Mouse (Mus musculus): ENCODE results near the gene Tomm20. TPM values are rescaled to one million over a fixed set of nuclear protein-coding genes. Genes with fewer than 3 reads are reported as not detected.
A peak's percentile ranks its signal among the peaks of the same experiment; 100 is the strongest.
"Not testable (repeated sequence)": the region's sequence is repeated elsewhere in the genome, so short reads cannot be mapped to it uniquely, and the experiment has no call there.

Gene Tomm20
- polyA plus RNA-seq, 1 experiment = 184 TPM

DNA sequence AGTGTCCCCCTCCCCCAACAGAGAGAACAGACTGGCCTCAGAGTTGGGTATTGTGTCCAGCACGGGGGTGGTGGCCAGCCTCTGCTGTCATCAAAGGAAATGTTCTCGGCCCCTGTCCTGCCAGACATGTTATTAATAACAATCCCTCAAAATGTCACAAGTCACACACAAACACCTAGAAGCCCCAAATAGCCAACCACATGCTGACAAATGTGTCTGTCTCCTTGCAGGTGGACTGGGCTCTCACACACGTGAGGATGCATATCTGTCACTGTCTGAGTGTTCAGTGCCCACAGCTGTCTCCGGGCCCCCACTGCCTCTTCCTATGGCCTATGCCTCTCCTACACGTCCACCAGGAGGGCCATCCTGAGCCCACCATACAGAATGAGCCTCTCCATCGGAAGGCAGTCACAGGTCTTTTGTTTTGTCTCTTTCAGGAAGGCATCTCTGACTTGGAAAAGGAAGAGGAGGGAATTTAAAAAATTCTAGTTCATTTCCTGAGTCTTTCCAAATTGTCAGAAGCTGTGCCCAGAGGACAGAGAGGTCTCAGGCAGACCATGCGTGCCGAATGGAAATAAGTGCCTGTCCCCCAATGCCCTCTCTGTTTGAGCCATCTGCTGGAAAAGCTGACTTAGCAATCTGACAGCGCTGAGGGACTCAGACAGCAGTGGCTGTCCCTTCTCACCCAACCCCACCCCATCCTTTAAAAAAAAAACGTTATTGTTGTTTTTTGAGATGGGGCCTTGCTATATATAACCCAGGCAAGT, 30.9 kb downstream of the Tomm20 start:
- TF ChIP-seq CTCF (IDR thresholded peaks at IDR 0.05; ENCODE audit: insufficient read depth, low read length) = no peak
- TF ChIP-seq POLR2A (IDR thresholded peaks at IDR 0.05; ENCODE audit: borderline replicate concordance, extremely low read depth, low read depth, low read length) = no peak
- no peak for DNase-seq
- no peak overlapping the region for H3K4me3 ChIP-seq (replicated peaks; ENCODE audit: extremely low read depth, low read depth, low read length)
- 29% methylated on average over 10 of the region's 10 CpGs for WGBS
- peaks cover 17% of the 10 kb centered on the region for H3K4me1 ChIP-seq (ENCODE audit: control insufficient read depth, insufficient read depth, low read length)

GRCm38 (mm10) chr8:126914107-126914490, 31.5 kb downstream of the Tomm20 start:
- H3K4me3 ChIP-seq (replicated peaks; ENCODE audit: extremely low read depth, low read depth, low read length); DNase-seq: not testable (repeated sequence)
- WGBS = 59% methylated on average over 10 of the region's 10 CpGs
- H3K4me1 ChIP-seq (ENCODE audit: control insufficient read depth, insufficient read depth, low read length) = peaks cover 19% of the 10 kb centered on the region

GRCm38 (mm10) chr8:126913241-126914106, 32.2 kb downstream of the Tomm20 start:
- WGBS = 46% methylated on average over 12 of the region's 12 CpGs
- no peak for TF ChIP-seq CTCF (IDR thresholded peaks at IDR 0.05; ENCODE audit: insufficient read depth, low read length)
- no peak for TF ChIP-seq POLR2A (IDR thresholded peaks at IDR 0.05; ENCODE audit: borderline replicate concordance, extremely low read depth, low read depth, low read length)
- no peak overlapping the region for H3K4me3 ChIP-seq (replicated peaks; ENCODE audit: extremely low read depth, low read depth, low read length)
- DNase-seq = no peak
- peaks cover 20% of the 10 kb centered on the region for H3K4me1 ChIP-seq (ENCODE audit: control insufficient read depth, insufficient read depth, low read length)

GRCm38 (mm10) chr8:126909371-126909802, 36.3 kb downstream of the Tomm20 start:
- no peak for TF ChIP-seq CTCF (IDR thresholded peaks at IDR 0.05; ENCODE audit: insufficient read depth, low read length)
- no peak for TF ChIP-seq POLR2A (IDR thresholded peaks at IDR 0.05; ENCODE audit: borderline replicate concordance, extremely low read depth, low read depth, low read length)
- no peak overlapping the region for H3K4me3 ChIP-seq (replicated peaks; ENCODE audit: extremely low read depth, low read depth, low read length)
- peak; percentile 68 for DNase-seq
- 50% methylated on average over 10 of the region's 10 CpGs for WGBS
- H3K4me1 ChIP-seq (ENCODE audit: control insufficient read depth, insufficient read depth, low read length) = peaks cover 10% of the 10 kb centered on the region; the same call in 1 of the 2 replicates

DNA sequence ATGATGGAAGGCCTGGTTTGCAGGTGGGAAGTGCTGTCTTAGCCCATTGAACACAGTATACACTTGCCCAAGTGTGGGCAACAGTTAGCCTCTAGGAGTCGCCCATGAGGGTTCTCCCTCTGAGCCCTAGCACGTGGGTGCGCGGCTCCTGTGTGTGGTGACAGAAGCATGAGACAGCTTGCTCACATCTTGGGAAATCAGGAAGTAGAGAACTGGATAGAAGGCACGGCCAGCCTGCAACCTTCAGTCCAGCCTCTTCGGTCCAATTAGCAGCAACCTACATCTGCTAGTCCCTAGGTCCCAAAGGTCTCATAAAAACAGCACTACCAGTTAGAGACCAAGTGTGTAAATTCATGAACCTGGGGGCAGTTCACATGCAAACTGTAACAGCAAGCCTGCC, 36.8 kb downstream of the Tomm20 start:
- 0 out of 2 replicates have a peak, but pooled peaks have one; percentile 6 for TF ChIP-seq CTCF (IDR thresholded peaks at IDR 0.05; ENCODE audit: insufficient read depth, low read length)
- no peak for TF ChIP-seq POLR2A (IDR thresholded peaks at IDR 0.05; ENCODE audit: borderline replicate concordance, extremely low read depth, low read depth, low read length)
- 47% methylated on average over 6 of the region's 6 CpGs for WGBS
- no peak for DNase-seq
- H3K4me3 ChIP-seq (replicated peaks; ENCODE audit: extremely low read depth, low read depth, low read length) = no peak overlapping the region
- H3K4me1 ChIP-seq (ENCODE audit: control insufficient read depth, insufficient read depth, low read length) = peaks cover 10% of the 10 kb centered on the region; the same call in 1 of the 2 replicates

- Histone ChIP-seq H3K4me1 (ENCODE audit: control insufficient read depth, insufficient read depth, low read length) (peaks cover 3% of the 10 kb centered on the region; the same call in 1 of the 2 replicates), H3K4me3 (replicated peaks; ENCODE audit: extremely low read depth, low read depth, low read length) (no peak overlapping the region)
- no peak for TF ChIP-seq POLR2A (IDR thresholded peaks at IDR 0.05; ENCODE audit: borderline replicate concordance, extremely low read depth, low read depth, low read length)
- no peak for TF ChIP-seq CTCF (IDR thresholded peaks at IDR 0.05; ENCODE audit: insufficient read depth, low read length)
- 72% methylated on average over 9 of the region's 9 CpGs for WGBS
- no peak for DNase-seq
Observed at GRCm38 (mm10) chr8:126907968-126908367, 37.7 kb downstream of the Tomm20 start.

DNA sequence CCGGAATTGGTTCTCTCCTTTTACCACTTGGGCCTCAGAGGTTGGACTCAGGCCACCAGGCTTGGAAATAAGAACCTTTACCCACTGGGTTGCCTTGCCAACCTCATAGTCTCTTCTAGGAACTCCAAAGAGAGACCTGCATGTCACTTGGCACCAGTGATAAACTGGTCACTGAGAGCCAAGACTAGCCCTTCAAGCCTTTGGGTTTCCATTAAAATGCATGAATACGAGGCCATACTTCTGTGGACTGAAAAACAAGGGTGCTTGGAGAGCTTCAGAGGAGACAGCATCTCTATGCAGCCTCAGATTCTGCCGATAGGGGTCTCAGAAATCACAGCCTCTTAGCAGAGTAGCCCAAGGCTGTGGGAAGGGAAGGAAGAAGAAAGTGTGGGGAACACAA, 38.3 kb downstream of the Tomm20 start:
- peaks cover 2% of the 10 kb centered on the region; the same call in 1 of the 2 replicates for H3K4me1 ChIP-seq (ENCODE audit: control insufficient read depth, insufficient read depth, low read length)
- no peak for DNase-seq
- no peak overlapping the region for H3K4me3 ChIP-seq (replicated peaks; ENCODE audit: extremely low read depth, low read depth, low read length)
- WGBS = 74% methylated on average over 3 of the region's 3 CpGs
- TF ChIP-seq POLR2A (IDR thresholded peaks at IDR 0.05; ENCODE audit: borderline replicate concordance, extremely low read depth, low read depth, low read length) (no peak), CTCF (IDR thresholded peaks at IDR 0.05; ENCODE audit: insufficient read depth, low read length) (no peak)

- Histone ChIP-seq H3K4me3 (replicated peaks; ENCODE audit: extremely low read depth, low read depth, low read length) (no peak overlapping the region), H3K4me1 (ENCODE audit: control insufficient read depth, insufficient read depth, low read length) (peaks cover 2% of the 10 kb centered on the region; the same call in 1 of the 2 replicates)
- WGBS = 94% methylated on average over 3 of the region's 3 CpGs
- TF ChIP-seq CTCF (IDR thresholded peaks at IDR 0.05; ENCODE audit: insufficient read depth, low read length) (no peak), POLR2A (IDR thresholded peaks at IDR 0.05; ENCODE audit: borderline replicate concordance, extremely low read depth, low read depth, low read length) (no peak)
- no peak for DNase-seq
Observed at GRCm38 (mm10) chr8:126905387-126905786, 40.3 kb downstream of the Tomm20 start.

DNA sequence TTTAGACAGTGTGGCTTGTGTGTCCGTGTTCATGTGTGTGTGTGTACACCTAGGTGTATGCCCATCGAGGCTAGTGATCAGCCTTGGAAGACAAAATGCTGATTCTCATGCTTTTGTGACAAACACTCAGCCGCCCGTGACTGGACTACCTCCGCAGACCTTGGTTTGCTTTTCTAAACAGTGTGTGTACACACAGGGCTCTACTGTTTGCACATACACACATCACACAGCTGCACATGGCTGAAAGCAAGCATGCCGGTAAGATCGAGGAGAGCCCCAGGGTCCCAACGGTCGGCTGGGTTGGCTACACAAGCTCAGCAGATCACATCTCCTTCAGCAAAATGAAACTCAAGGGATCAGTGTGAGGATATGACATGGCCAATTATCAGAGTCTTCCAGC, 41.7 kb downstream of the Tomm20 start:
- WGBS = 74% methylated on average over 9 of the region's 9 CpGs
- Histone ChIP-seq H3K4me3 (replicated peaks; ENCODE audit: extremely low read depth, low read depth, low read length) (no peak overlapping the region), H3K4me1 (ENCODE audit: control insufficient read depth, insufficient read depth, low read length) (no peaks in the 10 kb centered on the region; the same call in 1 of the 2 replicates)
- DNase-seq = no peak
- TF ChIP-seq CTCF (IDR thresholded peaks at IDR 0.05; ENCODE audit: insufficient read depth, low read length) = no peak
- no peak for TF ChIP-seq POLR2A (IDR thresholded peaks at IDR 0.05; ENCODE audit: borderline replicate concordance, extremely low read depth, low read depth, low read length)
